Mouse (Mus musculus) embryonic fibroblast, embryonic 13.5 days (primary cell): ENCODE data around the gene Lta.

ENCODE experiments used
- CTCF ChIP-seq: IDR thresholded peaks from 2 replicates; pipeline ENCODE4 v1.5.1; 2011; ENCODE audit warnings: mild to moderate bottlenecking, control low read depth, low read length, moderate library complexity, borderline replicate concordance; ENCODE audit not compliant: insufficient read depth
- POLR2A ChIP-seq: IDR thresholded peaks from 2 replicates; pipeline ENCODE4 v1.6.1; 2011; ENCODE audit warnings: low read depth, mild to moderate bottlenecking, control low read depth, low read length, moderate library complexity

GRCm38 (mm10) chr17:35247144-35247543 is 42.0 kb upstream of the Lta start:
- no peak for TF ChIP-seq CTCF
- no peak for TF ChIP-seq POLR2A
